Mouse (Mus musculus): ENCODE data around the gene Arhgef11. TPM values are rescaled to one million over a fixed set of nuclear protein-coding genes. Genes with fewer than 3 reads are reported as not detected.

Gene Arhgef11
- polyA plus RNA-seq, 1 experiment = 6.1 TPM

DNA sequence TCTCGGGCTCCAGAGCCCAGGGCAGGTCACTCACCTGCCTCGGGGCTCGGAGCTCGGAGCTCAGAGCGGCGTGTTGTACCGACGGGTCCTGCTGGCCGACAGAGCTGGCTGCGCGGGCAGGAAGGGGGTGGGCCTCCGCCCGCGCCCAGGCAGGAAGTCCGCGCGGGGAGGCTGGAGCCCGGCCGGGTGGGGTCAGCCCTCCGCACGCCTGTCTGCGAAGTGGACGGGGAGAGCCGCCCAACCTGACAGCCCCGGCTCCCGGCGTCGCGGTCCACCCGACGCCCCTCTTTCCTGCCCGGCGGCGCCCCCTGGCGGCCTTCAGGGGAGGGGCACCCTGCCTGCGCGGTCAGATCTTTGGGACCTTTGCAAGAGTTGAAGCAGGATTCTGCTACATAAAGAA, 151.5 kb downstream of the Arhgef11 start:
- H3ac ChIP-seq (ENCODE audit: control insufficient read depth, insufficient read length) = no peak overlapping the region
- H3K4me2 ChIP-seq (ENCODE audit: low read depth) = peak overlapping the region; percentile 61
- H3K4me3 ChIP-seq = no peak overlapping the region
- H3K79me2 ChIP-seq (ENCODE audit: control insufficient read depth, insufficient read depth) = no peaks in the 10 kb centered on the region
- H3K27me3 ChIP-seq (ENCODE audit: control insufficient read depth, insufficient read depth, insufficient read length) = peaks cover 31% of the 10 kb centered on the region
- no peaks in the 10 kb centered on the region for H3K36me3 ChIP-seq (ENCODE audit: control insufficient read depth, insufficient read depth)
- no peak for TF ChIP-seq TCF12 (IDR thresholded peaks at IDR 0.05; ENCODE audit: insufficient read depth, poor library complexity, severe bottlenecking)
- TF ChIP-seq CEBPB (IDR thresholded peaks at IDR 0.05; ENCODE audit: insufficient read depth, poor library complexity, severe bottlenecking) = no peak
- TF ChIP-seq POLR2A (IDR thresholded peaks at IDR 0.05; ENCODE audit: insufficient read length, low read depth) = no peak
- no peak for TF ChIP-seq MAX (IDR thresholded peaks at IDR 0.05; ENCODE audit: low read depth)
- TF ChIP-seq REST (IDR thresholded peaks at IDR 0.05; ENCODE audit: insufficient read depth, insufficient read length) = no peak
- TF ChIP-seq E2F4 (IDR thresholded peaks at IDR 0.05; ENCODE audit: insufficient read depth) = no peak
- TF ChIP-seq MYOD1 (IDR thresholded peaks at IDR 0.05; ENCODE audit: control insufficient read depth in 1 of 3, insufficient read length in 2 of 3, low read depth in 2 of 3) = no peak
- TF ChIP-seq POLR2AphosphoS2 (IDR thresholded peaks at IDR 0.05; ENCODE audit: insufficient read length, low read depth) = no peak
- TF ChIP-seq TCF3 (IDR thresholded peaks at IDR 0.05; ENCODE audit: insufficient read length, low read depth) = no peak
- TF ChIP-seq USF1 (IDR thresholded peaks at IDR 0.05; ENCODE audit: low read depth) = no peak
- TF ChIP-seq MYOG (IDR thresholded peaks at IDR 0.05; ENCODE audit: control insufficient read depth in 1 of 3, insufficient read depth in 1 of 3, insufficient read length in 2 of 3, low read depth in 2 of 3) = no peak

- H3K27me3 ChIP-seq (ENCODE audit: control insufficient read depth, insufficient read depth, insufficient read length) = peaks cover 36% of the 10 kb centered on the region
- no peak overlapping the region for H3K4me3 ChIP-seq
- no peak overlapping the region for H3K4me2 ChIP-seq (ENCODE audit: low read depth)
Observed at GRCm38 (mm10) chr3:87769506-87769905, 152.1 kb downstream of the Arhgef11 start.

GRCm38 (mm10) chr3:87770280-87770679, 152.9 kb downstream of the Arhgef11 start:
- no peak for TF ChIP-seq USF1 (IDR thresholded peaks at IDR 0.05; ENCODE audit: low read depth)
- no peak for TF ChIP-seq TCF3 (IDR thresholded peaks at IDR 0.05; ENCODE audit: insufficient read length, low read depth)
- no peak for TF ChIP-seq SRF (IDR thresholded peaks at IDR 0.05; ENCODE audit: control insufficient read depth, insufficient read length, low read depth)
- TF ChIP-seq POLR2A (IDR thresholded peaks at IDR 0.05; ENCODE audit: insufficient read length, low read depth) = no peak
- TF ChIP-seq MYOG (IDR thresholded peaks at IDR 0.05; ENCODE audit: control insufficient read depth in 1 of 3, insufficient read depth in 1 of 3, insufficient read length in 2 of 3, low read depth in 2 of 3) = no peak
- TF ChIP-seq CEBPB (IDR thresholded peaks at IDR 0.05; ENCODE audit: insufficient read depth, poor library complexity, severe bottlenecking) = no peak
- TF ChIP-seq MAX (IDR thresholded peaks at IDR 0.05; ENCODE audit: low read depth) = no peak
- no peak for TF ChIP-seq MYOD1 (IDR thresholded peaks at IDR 0.05; ENCODE audit: control insufficient read depth in 1 of 3, insufficient read length in 2 of 3, low read depth in 2 of 3)
- no peak for TF ChIP-seq E2F4 (IDR thresholded peaks at IDR 0.05; ENCODE audit: insufficient read depth)
- TF ChIP-seq REST (IDR thresholded peaks at IDR 0.05; ENCODE audit: insufficient read depth, insufficient read length) = no peak
- no peak for TF ChIP-seq TCF12 (IDR thresholded peaks at IDR 0.05; ENCODE audit: insufficient read depth, poor library complexity, severe bottlenecking)
- TF ChIP-seq POLR2AphosphoS2 (IDR thresholded peaks at IDR 0.05; ENCODE audit: insufficient read length, low read depth) = no peak
- no peak overlapping the region for H3ac ChIP-seq (ENCODE audit: control insufficient read depth, insufficient read length)
- H3K27me3 ChIP-seq (ENCODE audit: control insufficient read depth, insufficient read depth, insufficient read length) = peaks cover 44% of the 10 kb centered on the region
- H3K79me2 ChIP-seq (ENCODE audit: control insufficient read depth, insufficient read depth) = no peaks in the 10 kb centered on the region
- no peak overlapping the region for H3K4me2 ChIP-seq (ENCODE audit: low read depth)
- no peaks in the 10 kb centered on the region for H3K36me3 ChIP-seq (ENCODE audit: control insufficient read depth, insufficient read depth)
- no peak overlapping the region for H3K4me3 ChIP-seq

More at GRCm38 (mm10) chr3:87769506-87769905, 152.1 kb downstream of the Arhgef11 start:
- H3ac ChIP-seq (ENCODE audit: control insufficient read depth, insufficient read length) = no peak overlapping the region
- no peaks in the 10 kb centered on the region for H3K79me2 ChIP-seq (ENCODE audit: control insufficient read depth, insufficient read depth)
- TF ChIP-seq USF1 (IDR thresholded peaks at IDR 0.05; ENCODE audit: low read depth) = no peak
- no peak for TF ChIP-seq TCF3 (IDR thresholded peaks at IDR 0.05; ENCODE audit: insufficient read length, low read depth)
- no peaks in the 10 kb centered on the region for H3K36me3 ChIP-seq (ENCODE audit: control insufficient read depth, insufficient read depth)

DNA sequence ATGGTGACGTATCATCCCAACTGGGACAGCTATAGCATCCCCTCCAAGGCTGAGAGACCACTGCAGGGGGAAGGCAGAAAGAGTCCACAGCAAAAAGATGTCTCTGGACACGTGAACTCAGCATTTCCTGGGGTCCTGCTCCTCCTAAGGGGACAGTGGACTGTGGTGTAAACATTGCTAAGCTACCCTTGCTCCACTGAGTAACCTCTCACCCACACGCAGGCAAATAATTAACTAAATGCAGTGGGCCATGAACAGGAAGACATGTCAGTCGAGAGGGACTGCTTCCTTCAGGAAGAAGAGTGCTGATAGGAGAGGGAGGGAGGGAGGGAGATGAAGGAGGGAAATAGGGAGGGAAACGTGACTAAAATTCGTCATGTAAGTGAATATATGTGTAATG, 153.7 kb downstream of the Arhgef11 start:
- Histone ChIP-seq H3K36me3 (ENCODE audit: control insufficient read depth, insufficient read depth) (no peaks in the 10 kb centered on the region), H3K4me3 (no peak overlapping the region), H3K4me2 (ENCODE audit: low read depth) (no peak overlapping the region), H3K27me3 (ENCODE audit: control insufficient read depth, insufficient read depth, insufficient read length) (peaks cover 52% of the 10 kb centered on the region), H3K79me2 (ENCODE audit: control insufficient read depth, insufficient read depth) (no peaks in the 10 kb centered on the region), H3ac (ENCODE audit: control insufficient read depth, insufficient read length) (no peak overlapping the region)
- no peak for TF ChIP-seq TCF12 (IDR thresholded peaks at IDR 0.05; ENCODE audit: insufficient read depth, poor library complexity, severe bottlenecking)
- no peak for TF ChIP-seq REST (IDR thresholded peaks at IDR 0.05; ENCODE audit: insufficient read depth, insufficient read length)

- Histone ChIP-seq H3K79me2 (ENCODE audit: control insufficient read depth, insufficient read depth) (no peaks in the 10 kb centered on the region), H3K4me2 (ENCODE audit: low read depth) (no peak overlapping the region), H3K27me3 (ENCODE audit: control insufficient read depth, insufficient read depth, insufficient read length) (peaks cover 99% of the 10 kb centered on the region)
Observed at GRCm38 (mm10) chr3:87778283-87778682, 160.9 kb downstream of the Arhgef11 start.

More at GRCm38 (mm10) chr3:87778283-87778682, 160.9 kb downstream of the Arhgef11 start:
- no peak for TF ChIP-seq POLR2A (IDR thresholded peaks at IDR 0.05; ENCODE audit: insufficient read length, low read depth)
- TF ChIP-seq POLR2AphosphoS2 (IDR thresholded peaks at IDR 0.05; ENCODE audit: insufficient read length, low read depth) = no peak
- TF ChIP-seq CEBPB (IDR thresholded peaks at IDR 0.05; ENCODE audit: insufficient read depth, poor library complexity, severe bottlenecking) = no peak
- no peak for TF ChIP-seq REST (IDR thresholded peaks at IDR 0.05; ENCODE audit: insufficient read depth, insufficient read length)
- TF ChIP-seq E2F4 (IDR thresholded peaks at IDR 0.05; ENCODE audit: insufficient read depth) = no peak
- no peak for TF ChIP-seq TCF3 (IDR thresholded peaks at IDR 0.05; ENCODE audit: insufficient read length, low read depth)
- TF ChIP-seq MAX (IDR thresholded peaks at IDR 0.05; ENCODE audit: low read depth) = no peak
- no peak for TF ChIP-seq SRF (IDR thresholded peaks at IDR 0.05; ENCODE audit: control insufficient read depth, insufficient read length, low read depth)
- TF ChIP-seq MYOG (IDR thresholded peaks at IDR 0.05; ENCODE audit: control insufficient read depth in 1 of 3, insufficient read depth in 1 of 3, insufficient read length in 2 of 3, low read depth in 2 of 3) = no peak
- no peak for TF ChIP-seq MYOD1 (IDR thresholded peaks at IDR 0.05; ENCODE audit: control insufficient read depth in 1 of 3, insufficient read length in 2 of 3, low read depth in 2 of 3)
- TF ChIP-seq TCF12 (IDR thresholded peaks at IDR 0.05; ENCODE audit: insufficient read depth, poor library complexity, severe bottlenecking) = no peak
- TF ChIP-seq USF1 (IDR thresholded peaks at IDR 0.05; ENCODE audit: low read depth) = no peak
- Histone ChIP-seq H3K4me3 (no peak overlapping the region), H3K36me3 (ENCODE audit: control insufficient read depth, insufficient read depth) (no peaks in the 10 kb centered on the region), H3ac (ENCODE audit: control insufficient read depth, insufficient read length) (no peak overlapping the region)
